Mouse (Mus musculus) kidney, adult 8-10 months (tissue): Measurements from ENCODE around the gene Olfr96.

ENCODE experiments used
- DNase-seq, 2 experiments: peaks; one replicate each; pipeline ENCODE4 v3.0.0; 2022

Olfr96 gene

DNA sequence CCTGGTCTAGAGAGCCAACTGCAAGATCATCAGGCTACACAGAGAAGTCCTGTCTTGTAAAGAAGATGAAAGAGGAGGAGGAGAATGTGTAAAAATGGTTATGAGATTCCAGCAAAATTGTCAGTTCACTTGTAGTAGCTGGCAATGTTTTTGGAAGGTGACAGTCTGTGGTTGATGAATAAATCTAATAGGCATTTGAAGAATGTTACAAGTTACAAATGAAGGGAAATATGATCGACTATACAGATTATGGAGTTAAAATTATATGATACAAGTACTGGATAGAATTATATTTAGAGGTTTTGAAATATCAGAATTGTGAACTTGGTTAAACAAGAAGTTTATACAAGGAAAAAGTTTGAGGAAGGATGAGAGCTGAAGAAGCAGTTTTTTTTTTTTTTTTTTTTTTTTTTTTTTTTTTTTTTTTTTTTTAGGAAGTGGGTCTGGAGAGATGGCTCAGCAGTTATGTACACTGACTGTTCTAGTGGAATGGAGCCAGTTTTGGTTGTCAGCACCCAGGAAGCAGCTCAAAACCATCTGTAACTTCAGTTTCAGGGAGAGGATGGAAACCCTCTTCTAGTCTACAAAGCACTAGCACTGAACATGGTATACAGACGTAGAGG, 55.8 kb downstream of the Olfr96 start:
- DNase-seq, result no peak
